Mouse (Mus musculus): Measurements from ENCODE around the gene E130116L18Rik. TPM values are rescaled to one million over a fixed set of nuclear protein-coding genes. Genes with fewer than 3 reads are reported as not detected.

Gene E130116L18Rik
- polyA plus RNA-seq (2015; fragmentation: Nextera tagmentation; extraction: Ambion mirVana) = not detected in 2 replicates

DNA sequence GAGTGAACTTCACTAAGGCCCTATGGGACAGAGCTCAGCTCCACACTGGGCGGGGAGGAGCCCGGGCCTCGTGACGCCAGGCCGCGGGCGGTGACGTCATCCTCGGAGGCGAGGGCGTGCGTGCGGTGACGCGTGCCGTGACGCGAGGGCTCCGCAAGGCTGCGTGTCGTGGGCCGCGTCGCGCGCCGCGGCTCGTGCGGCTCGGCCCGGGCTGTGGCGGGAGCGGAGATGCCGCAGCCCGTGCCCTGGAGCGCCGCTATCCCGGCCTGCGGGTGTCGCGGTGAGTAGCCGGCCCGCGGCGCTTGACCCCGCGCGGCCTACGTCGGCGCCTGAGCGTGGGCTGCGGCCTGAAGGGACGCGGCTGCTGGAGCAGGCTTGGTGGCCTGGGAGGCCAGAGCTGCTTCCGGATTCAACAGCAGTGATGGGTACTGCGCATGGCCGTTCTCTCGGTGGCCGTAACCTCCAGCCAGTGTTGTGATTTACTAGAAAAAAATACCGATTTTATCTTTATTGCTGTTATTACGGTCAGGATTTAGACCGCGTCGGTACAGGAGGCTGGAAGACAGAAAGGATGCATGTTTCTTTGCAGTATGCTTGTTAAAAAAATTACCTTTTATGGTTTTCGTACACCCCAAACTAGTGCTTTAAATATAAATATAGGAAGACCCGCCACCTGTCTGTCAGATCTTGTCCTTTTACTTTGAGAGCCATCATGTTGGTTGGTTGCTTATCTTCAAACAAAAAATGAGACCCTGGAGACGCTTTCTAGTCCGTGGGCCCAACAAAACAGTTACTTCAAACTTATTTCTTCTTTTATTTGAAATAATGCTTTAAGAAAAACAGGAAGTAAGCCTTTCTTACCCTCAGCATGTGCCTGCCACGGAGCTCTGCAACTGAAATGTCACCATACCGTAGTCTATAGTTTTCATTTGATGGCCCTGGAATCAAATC, at the start of gene E130116L18Rik:
Gene E130116L18Rik, minus strand, starts transcription at position 402 of the 951 bp plus-strand sequence.
- Histone ChIP-seq H3K9ac (peak within 1 kb of the TSS; percentile 61), H3K9me3 (replicated peaks) (no peaks in the 10 kb centered on the region), H3K27ac (no peak within 1 kb of the TSS; the same call in 1 of the 2 replicates), H3K4me1 (replicated peaks) (no peaks in the 10 kb centered on the region), H3K36me3 (no peaks in the 10 kb centered on the region), H3K4me2 (peak within 1 kb of the TSS; percentile 70), H3K27me3 (peaks cover 21% of the 10 kb centered on the region), H3K4me3 (replicated peaks) (peak within 1 kb of the TSS; percentile 62)
- ATAC-seq (ENCODE audit: low read depth) = peak; percentile 83
- peak; percentile 40 for DNase-seq
- WGBS (ENCODE audit: insufficient replicate concordance) = 2% methylated on average over 72 of the region's 72 CpGs

GRCm38 (mm10) chr5:25268258-25268888, 45.4 kb upstream of the E130116L18Rik start:
- WGBS (ENCODE audit: insufficient replicate concordance) = 85% methylated on average over 4 of the region's 4 CpGs
- H3K4me2 ChIP-seq = no peak overlapping the region
- H3K9me3 ChIP-seq (replicated peaks) = no peaks in the 10 kb centered on the region
- H3K27me3 ChIP-seq = no peaks in the 10 kb centered on the region
- H3K36me3 ChIP-seq = peaks cover 20% of the 10 kb centered on the region
- no peak overlapping the region for H3K4me3 ChIP-seq (replicated peaks)
- no peak for DNase-seq
- H3K27ac ChIP-seq = no peak overlapping the region
- H3K9ac ChIP-seq = no peak overlapping the region
- ATAC-seq (ENCODE audit: low read depth) = no peak
- H3K4me1 ChIP-seq (replicated peaks) = no peaks in the 10 kb centered on the region

- H3K4me2 ChIP-seq = no peak overlapping the region
- peaks cover 3% of the 10 kb centered on the region; the same call in 1 of the 2 replicates for H3K36me3 ChIP-seq
- H3K4me3 ChIP-seq (replicated peaks) = no peak overlapping the region
- no peaks in the 10 kb centered on the region for H3K9me3 ChIP-seq (replicated peaks)
- ATAC-seq (ENCODE audit: low read depth) (no peak), DNase-seq (no peak)
- no peak overlapping the region for H3K9ac ChIP-seq
- H3K27me3 ChIP-seq = no peaks in the 10 kb centered on the region
- H3K27ac ChIP-seq = no peak overlapping the region
- WGBS (ENCODE audit: insufficient replicate concordance) = 69% methylated on average over 7 of the region's 7 CpGs
- no peaks in the 10 kb centered on the region for H3K4me1 ChIP-seq (replicated peaks)
These were observed 39.3 kb upstream of the E130116L18Rik start for GRCm38 (mm10) chr5:25262266-25262665.

- no peak overlapping the region for H3K4me3 ChIP-seq (replicated peaks)
- H3K27ac ChIP-seq = no peak overlapping the region
- H3K27me3 ChIP-seq = no peaks in the 10 kb centered on the region
- 77% methylated on average over 6 of the region's 6 CpGs for WGBS (ENCODE audit: insufficient replicate concordance)
- no peaks in the 10 kb centered on the region for H3K9me3 ChIP-seq (replicated peaks)
- no peak for ATAC-seq (ENCODE audit: low read depth)
- no peaks in the 10 kb centered on the region; the same call in 1 of the 2 replicates for H3K36me3 ChIP-seq
- no peak overlapping the region for H3K4me2 ChIP-seq
- no peaks in the 10 kb centered on the region for H3K4me1 ChIP-seq (replicated peaks)
- DNase-seq = no peak
- no peak overlapping the region for H3K9ac ChIP-seq
These were observed 38.5 kb upstream of the E130116L18Rik start for GRCm38 (mm10) chr5:25261452-25261851.

- Histone ChIP-seq H3K9ac (no peak overlapping the region), H3K4me3 (replicated peaks) (no peak overlapping the region), H3K4me1 (replicated peaks) (peaks cover 3% of the 10 kb centered on the region; the same call in 1 of the 2 replicates), H3K27me3 (no peaks in the 10 kb centered on the region), H3K27ac (no peak overlapping the region), H3K4me2 (no peak overlapping the region), H3K36me3 (no peaks in the 10 kb centered on the region; the same call in 1 of the 2 replicates), H3K9me3 (replicated peaks) (no peaks in the 10 kb centered on the region)
- no peak for DNase-seq
- no peak for ATAC-seq (ENCODE audit: low read depth)
- WGBS (ENCODE audit: insufficient replicate concordance) = 78% methylated on average over 2 of the region's 2 CpGs
These were observed 33.7 kb upstream of the E130116L18Rik start for GRCm38 (mm10) chr5:25256686-25257085.

GRCm38 (mm10) chr5:25254491-25254890, 31.5 kb upstream of the E130116L18Rik start:
- H3K9me3 ChIP-seq (replicated peaks) = no peaks in the 10 kb centered on the region
- no peak overlapping the region for H3K9ac ChIP-seq
- ATAC-seq (ENCODE audit: low read depth) = no peak
- no peak for DNase-seq
- no peak overlapping the region for H3K27ac ChIP-seq
- H3K4me3 ChIP-seq (replicated peaks) = no peak overlapping the region
- H3K36me3 ChIP-seq = no peaks in the 10 kb centered on the region; the same call in 1 of the 2 replicates
- peaks cover 3% of the 10 kb centered on the region; the same call in 1 of the 2 replicates for H3K4me1 ChIP-seq (replicated peaks)
- no peaks in the 10 kb centered on the region for H3K27me3 ChIP-seq
- 67% methylated on average over 4 of the region's 4 CpGs for WGBS (ENCODE audit: insufficient replicate concordance)
- H3K4me2 ChIP-seq = no peak overlapping the region

DNA sequence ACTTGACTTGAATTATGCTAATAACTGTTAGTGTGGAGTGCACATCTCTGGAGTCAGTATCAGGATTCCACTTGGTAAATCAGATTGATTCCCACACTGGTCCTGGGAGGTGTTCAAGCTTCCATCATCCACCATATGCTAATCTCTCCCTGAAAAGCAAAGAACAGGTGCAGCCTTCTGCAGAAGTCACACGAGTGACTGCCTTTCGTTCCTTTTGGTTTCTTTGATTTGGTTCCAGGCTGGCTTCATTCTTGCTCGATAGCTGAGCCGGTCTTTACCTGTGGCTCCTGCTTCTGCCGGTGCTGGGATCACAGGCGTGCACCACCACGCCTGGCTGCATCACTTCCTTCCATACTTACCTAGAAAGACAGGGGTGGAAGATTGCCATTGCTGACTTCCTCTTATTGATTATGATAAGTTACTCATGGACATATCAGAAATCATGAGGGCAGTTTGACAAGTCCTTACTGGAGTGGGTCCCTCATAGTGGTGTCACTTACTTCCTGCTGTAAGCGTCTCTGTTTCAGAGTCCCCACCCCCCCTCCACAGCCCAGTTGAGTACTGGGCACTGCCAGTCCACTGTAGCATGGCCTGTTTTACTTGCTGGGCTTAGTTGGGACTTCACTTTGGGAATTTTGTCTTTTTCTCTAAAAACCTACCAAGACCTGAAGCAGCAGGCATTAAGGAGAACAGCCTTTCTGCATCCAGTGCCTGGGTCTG, 30.0 kb upstream of the E130116L18Rik start:
- WGBS (ENCODE audit: insufficient replicate concordance) = 75% methylated on average over 8 of the region's 8 CpGs
- Histone ChIP-seq H3K4me1 (replicated peaks) (peaks cover 3% of the 10 kb centered on the region; the same call in 1 of the 2 replicates), H3K4me2 (no peak overlapping the region), H3K27ac (0 out of 2 replicates have a peak overlapping the region, but pooled peaks have one; percentile 3), H3K4me3 (replicated peaks) (no peak overlapping the region), H3K9ac (no peak overlapping the region), H3K27me3 (no peaks in the 10 kb centered on the region), H3K36me3 (no peaks in the 10 kb centered on the region; the same call in 1 of the 2 replicates), H3K9me3 (replicated peaks) (no peaks in the 10 kb centered on the region)
- DNase-seq (no peak), ATAC-seq (ENCODE audit: low read depth) (no peak)

DNA sequence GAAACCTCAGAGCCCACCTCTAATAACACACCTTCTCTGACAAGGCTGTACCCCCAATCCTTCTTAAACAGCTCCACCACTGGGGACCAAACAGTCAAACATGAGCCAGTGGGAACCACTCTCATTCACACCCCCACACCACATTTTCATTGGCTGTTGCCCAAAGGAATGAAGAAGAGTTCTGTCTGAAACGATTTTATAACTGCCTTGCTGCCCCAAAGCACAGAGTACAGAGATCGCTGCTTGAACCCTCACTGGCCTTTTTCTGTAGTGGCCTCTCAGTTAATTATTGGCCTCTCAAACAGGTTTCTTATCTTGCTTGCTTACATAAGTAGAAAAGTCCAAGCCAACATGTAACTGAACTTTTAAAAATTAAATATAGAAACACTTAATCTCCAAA, 29.5 kb upstream of the E130116L18Rik start:
- WGBS (ENCODE audit: insufficient replicate concordance) = 56% methylated on average over 2 of the region's 2 CpGs
- H3K4me2 ChIP-seq = no peak overlapping the region
- H3K9ac ChIP-seq = no peak overlapping the region
- H3K36me3 ChIP-seq = no peaks in the 10 kb centered on the region; the same call in 1 of the 2 replicates
- H3K4me1 ChIP-seq (replicated peaks) = peaks cover 3% of the 10 kb centered on the region; the same call in 1 of the 2 replicates
- H3K27me3 ChIP-seq = no peaks in the 10 kb centered on the region
- H3K9me3 ChIP-seq (replicated peaks) = no peaks in the 10 kb centered on the region
- no peak overlapping the region for H3K4me3 ChIP-seq (replicated peaks)
- no peak for DNase-seq
- peak; percentile 43; the same call in 1 of the 2 replicates for ATAC-seq (ENCODE audit: low read depth)
- H3K27ac ChIP-seq = 0 out of 2 replicates have a peak overlapping the region, but pooled peaks have one; percentile 43

DNA sequence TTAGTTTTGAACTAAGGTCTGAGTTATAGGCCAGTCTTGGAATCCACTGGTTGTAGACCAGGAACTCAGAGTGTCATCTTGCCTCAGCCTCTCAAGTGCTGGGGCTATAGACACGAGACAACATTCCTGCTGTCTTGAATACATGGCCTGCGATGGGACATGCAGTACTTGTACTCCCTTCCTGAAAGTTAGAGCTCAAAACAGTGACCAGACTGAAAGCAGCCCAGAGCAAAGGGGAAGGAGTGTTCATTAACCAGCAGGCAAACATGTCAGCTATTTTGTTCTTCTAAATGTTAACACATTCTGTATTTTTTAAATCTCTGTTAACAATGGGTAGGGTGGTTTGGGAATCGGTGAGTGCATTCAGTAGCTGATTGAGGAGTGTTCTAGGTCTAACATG, 24.1 kb upstream of the E130116L18Rik start:
- DNase-seq = no peak

DNA sequence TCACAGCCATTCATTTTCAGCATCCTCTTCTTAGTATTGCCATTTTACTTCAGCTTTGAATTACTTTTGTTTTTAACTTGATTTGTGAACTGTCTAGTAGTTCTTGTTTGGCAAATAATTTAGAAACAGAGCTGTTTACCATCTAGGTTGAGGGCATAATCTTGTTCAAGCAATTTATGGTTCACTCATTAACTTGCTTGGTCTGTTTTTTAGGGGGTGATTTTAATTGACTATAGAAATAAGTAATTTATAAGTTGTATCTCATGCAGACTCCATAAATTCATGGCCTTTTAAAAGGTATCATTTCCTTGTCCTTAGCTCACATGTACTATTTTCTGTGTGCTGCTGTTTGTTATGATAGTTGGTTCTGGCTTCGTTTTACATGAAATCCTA, 23.5 kb upstream of the E130116L18Rik start:
- Histone ChIP-seq H3K27me3 (no peaks in the 10 kb centered on the region), H3K9me3 (replicated peaks) (no peaks in the 10 kb centered on the region), H3K27ac (no peak overlapping the region), H3K4me1 (replicated peaks) (no peaks in the 10 kb centered on the region), H3K4me3 (replicated peaks) (no peak overlapping the region), H3K9ac (no peak overlapping the region), H3K4me2 (no peak overlapping the region), H3K36me3 (no peaks in the 10 kb centered on the region)
- ATAC-seq (ENCODE audit: low read depth) (no peak), DNase-seq (no peak)
- WGBS (ENCODE audit: insufficient replicate concordance) = 31% methylated on average over 1 of the region's 1 CpGs

More for the DNA sequence above, 24.1 kb upstream of the E130116L18Rik start:
- Histone ChIP-seq H3K36me3 (no peaks in the 10 kb centered on the region), H3K4me2 (no peak overlapping the region), H3K27me3 (no peaks in the 10 kb centered on the region), H3K9me3 (replicated peaks) (no peaks in the 10 kb centered on the region), H3K27ac (no peak overlapping the region), H3K4me1 (replicated peaks) (peaks cover under 1% of the 10 kb centered on the region; the same call in 1 of the 2 replicates), H3K4me3 (replicated peaks) (no peak overlapping the region), H3K9ac (no peak overlapping the region)
- 56% methylated on average over 3 of the region's 3 CpGs for WGBS (ENCODE audit: insufficient replicate concordance)
- no peak for ATAC-seq (ENCODE audit: low read depth)
